Mouse (Mus musculus) kidney, postnatal 0 days (tissue): ENCODE measurements around the gene Ucn2. TPM values are rescaled to one million over a fixed set of nuclear protein-coding genes. Genes with fewer than 3 reads are reported as not detected.

Experiments used
- ATAC-seq: fragments of 200-750 bp; cut with Nextera tagmentation; replicated peaks from 2 replicates; pipeline ENCODE4 v1.8.0; 2017; ENCODE audit warnings: low read depth, moderate number of reproducible peaks, moderate TSS enrichment, moderate library complexity; ENCODE audit not compliant: low FRiP score
- DNase-seq: peaks from one replicate; pipeline ENCODE4 v3.0.0-alpha.2; 2016; ENCODE audit warnings: low spot score
- H3K27ac ChIP-seq: fragments of 300-500 bp; sonication (generic); 2 replicates; pipeline ENCODE4 v1.5.1; 2014; ENCODE audit warnings: mild to moderate bottlenecking
- H3K27me3 ChIP-seq: fragments of 300-500 bp; sonication (generic); 2 replicates; pipeline ENCODE4 v1.6.1; 2014; ENCODE audit warnings: low read length, mixed read lengths; ENCODE audit not compliant: insufficient read depth
- H3K36me3 ChIP-seq: fragments of 300-500 bp; sonication (generic); 2 replicates; pipeline ENCODE4 v1.6.1; 2014; ENCODE audit warnings: low read length, mixed read lengths; ENCODE audit not compliant: insufficient read depth
- H3K4me1 ChIP-seq: fragments of 300-500 bp; sonication (generic); replicated peaks from 2 replicates; pipeline ENCODE4 v1.6.1; 2014; ENCODE audit warnings: antibody characterized with exemption, low read length, mixed read lengths; ENCODE audit not compliant: insufficient read depth
- H3K4me2 ChIP-seq: fragments of 300-500 bp; sonication (generic); 2 replicates; pipeline ENCODE4 v1.6.1; 2014; ENCODE audit warnings: mild to moderate bottlenecking, low read length, moderate library complexity, mixed read lengths
- H3K4me3 ChIP-seq: fragments of 300-500 bp; sonication (generic); replicated peaks from 2 replicates; pipeline ENCODE4 v1.5.1; 2014; ENCODE audit warnings: low read depth, low read length
- H3K9ac ChIP-seq: fragments of 300-500 bp; sonication (generic); 2 replicates; pipeline ENCODE4 v1.6.1; 2014; ENCODE audit warnings: low read depth, low read length
- H3K9me3 ChIP-seq: fragments of 300-500 bp; sonication (generic); replicated peaks from 2 replicates; pipeline ENCODE4 v1.6.1; 2016; ENCODE audit warnings: low read length, inconsistent platforms, mixed read lengths
- CTCF ChIP-seq: IDR thresholded peaks from 2 replicates; pipeline ENCODE4 v1.5.1; 2016; ENCODE audit warnings: antibody characterized with exemption, low read depth, mild to moderate bottlenecking, moderate library complexity
- WGBS: fragments of 180-500 bp; shearing (Covaris S2); extraction: QIAGEN DNeasy Blood & Tissue Kit; methylation state at CpG from one replicate; pipeline ENCODE4 v1.1.7; 2014; 5-methylcytosine and 5-hydroxymethylcytosine counted together
- polyA plus RNA-seq: library from polyadenylated mRNA; unstranded; fragments of >200 nt; fragmentation: Nextera tagmentation; extraction: Ambion mirVana; gene quantifications from 2 replicates; pipeline ENCODE4 v1.2.1, GENCODE M21; 2015

The Ucn2 gene
- polyA plus RNA-seq, 1 experiment from 2014 or later = not detected

- DNase-seq (no peak), ATAC-seq (no peak)
- H3K27me3 ChIP-seq = no peaks in the 10 kb centered on the region
- no peak overlapping the region for H3K9ac ChIP-seq
- no peak for TF ChIP-seq CTCF
- no peak overlapping the region for H3K4me2 ChIP-seq
- no peaks in the 10 kb centered on the region for H3K9me3 ChIP-seq
- H3K27ac ChIP-seq = no peak overlapping the region
- H3K36me3 ChIP-seq = no peaks in the 10 kb centered on the region
- H3K4me1 ChIP-seq = 0 out of 2 replicates have a peak, but pooled peaks cover 6% of the 10 kb centered on the region
- no peak overlapping the region for H3K4me3 ChIP-seq
- WGBS = 66% methylated on average over 10 of the region's 10 CpGs
Observed at GRCm38 (mm10) chr9:109008994-109009635, 23.3 kb downstream of the Ucn2 start.

- Histone ChIP-seq H3K4me1 (0 out of 2 replicates have a peak, but pooled peaks cover 6% of the 10 kb centered on the region), H3K4me2 (no peak overlapping the region), H3K9me3 (no peaks in the 10 kb centered on the region), H3K4me3 (no peak overlapping the region), H3K9ac (no peak overlapping the region), H3K27ac (no peak overlapping the region), H3K27me3 (no peaks in the 10 kb centered on the region), H3K36me3 (no peaks in the 10 kb centered on the region)
- DNase-seq (peak; percentile 52), ATAC-seq (peak; percentile 35)
- WGBS = 28% methylated on average over 17 of the region's 17 CpGs
- no peak for TF ChIP-seq CTCF
Observed at GRCm38 (mm10) chr9:109009636-109010315, 24.0 kb downstream of the Ucn2 start.

GRCm38 (mm10) chr9:109010316-109010690, 24.5 kb downstream of the Ucn2 start:
- Histone ChIP-seq H3K9ac (no peak overlapping the region), H3K27me3 (no peaks in the 10 kb centered on the region), H3K4me2 (no peak overlapping the region), H3K4me1 (0 out of 2 replicates have a peak, but pooled peaks cover 6% of the 10 kb centered on the region), H3K4me3 (no peak overlapping the region), H3K27ac (no peak overlapping the region), H3K9me3 (no peaks in the 10 kb centered on the region), H3K36me3 (no peaks in the 10 kb centered on the region)
- WGBS = 75% methylated on average over 14 of the region's 14 CpGs
- ATAC-seq (no peak), DNase-seq (no peak)
- no peak for TF ChIP-seq CTCF

GRCm38 (mm10) chr9:109015397-109015796, 29.6 kb downstream of the Ucn2 start:
- no peak for TF ChIP-seq CTCF
- Histone ChIP-seq H3K4me1 (no peaks in the 10 kb centered on the region), H3K27me3 (no peaks in the 10 kb centered on the region), H3K36me3 (no peaks in the 10 kb centered on the region), H3K27ac (no peak overlapping the region), H3K9me3 (no peaks in the 10 kb centered on the region), H3K9ac (no peak overlapping the region), H3K4me2 (no peak overlapping the region), H3K4me3 (no peak overlapping the region)
- ATAC-seq (no peak), DNase-seq (no peak)
- WGBS = 54% methylated on average over 8 of the region's 8 CpGs

GRCm38 (mm10) chr9:109016973-109017604, 31.3 kb downstream of the Ucn2 start:
- Histone ChIP-seq H3K4me3 (no peak overlapping the region), H3K9ac (no peak overlapping the region), H3K4me2 (no peak overlapping the region), H3K36me3 (no peaks in the 10 kb centered on the region), H3K27ac (no peak overlapping the region), H3K4me1 (no peaks in the 10 kb centered on the region), H3K27me3 (no peaks in the 10 kb centered on the region), H3K9me3 (no peaks in the 10 kb centered on the region)
- DNase-seq (no peak), ATAC-seq (no peak)
- 58% methylated on average over 11 of the region's 11 CpGs for WGBS
- TF ChIP-seq CTCF = no peak

GRCm38 (mm10) chr9:109021428-109021827, 35.6 kb downstream of the Ucn2 start:
- no peaks in the 10 kb centered on the region for H3K4me1 ChIP-seq
- 80% methylated on average over 4 of the region's 4 CpGs for WGBS

More at GRCm38 (mm10) chr9:109021428-109021827, 35.6 kb downstream of the Ucn2 start:
- no peak for TF ChIP-seq CTCF
- Histone ChIP-seq H3K9ac (no peak overlapping the region), H3K9me3 (no peaks in the 10 kb centered on the region), H3K4me2 (no peak overlapping the region), H3K27ac (no peak overlapping the region), H3K4me3 (no peak overlapping the region), H3K36me3 (no peaks in the 10 kb centered on the region), H3K27me3 (no peaks in the 10 kb centered on the region)
- DNase-seq = no peak
- ATAC-seq = no peak
